Mouse (Mus musculus) induced T-regulatory cell, adult 2 months (primary cell): ENCODE results near the gene Nphp4.

Experiments
- DNase-seq: peaks from one replicate; pipeline ENCODE4 v3.0.0-alpha.2; 2012; ENCODE audit warnings: low read depth

Nphp4 gene

GRCm38 (mm10) chr4:152568006-152568405 is 91.5 kb downstream of the Nphp4 start:
- DNase-seq, result no peak

GRCm38 (mm10) chr4:152568662-152569395 is 92.3 kb downstream of the Nphp4 start:
- DNase-seq, result no peak

DNA sequence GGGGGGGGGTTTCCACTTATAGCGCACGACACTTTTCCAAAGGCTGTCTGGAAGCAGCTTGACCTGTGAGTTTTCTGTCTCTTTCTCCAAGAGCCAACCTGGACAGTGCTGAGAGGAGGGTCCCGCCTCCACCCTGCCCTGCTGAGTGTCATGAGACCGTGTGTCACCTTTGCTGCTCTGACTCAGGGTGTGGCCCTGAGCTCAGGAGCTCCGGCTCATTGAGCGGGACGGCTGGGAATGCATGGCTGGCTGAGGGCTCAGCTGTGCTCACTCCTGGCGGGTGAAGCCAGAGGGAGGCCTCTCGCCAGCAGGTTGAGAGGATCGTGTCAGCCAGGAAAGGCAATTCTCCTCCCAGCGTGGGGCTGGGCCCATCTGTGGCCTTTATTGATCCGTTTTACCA is 97.8 kb downstream of the Nphp4 start:
- DNase-seq, result no peak

DNA sequence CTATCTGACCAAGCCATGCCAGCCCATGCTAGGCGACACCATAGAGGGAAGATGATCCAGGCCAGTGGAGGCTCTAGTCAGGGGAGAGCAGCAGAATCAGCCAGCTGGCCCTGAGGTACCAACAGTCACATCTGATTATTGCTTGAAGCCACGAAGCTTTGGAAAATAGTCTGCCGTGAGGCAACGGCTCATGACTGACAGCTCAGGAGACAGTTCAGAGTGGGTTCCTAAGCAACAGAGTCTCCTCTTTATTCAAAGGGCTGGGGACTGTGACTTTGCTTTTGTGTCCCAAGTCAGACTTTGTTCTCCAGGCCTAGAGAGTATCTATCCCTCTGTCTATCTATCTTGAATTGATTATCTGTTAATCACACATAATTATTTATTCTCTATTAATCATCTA is 100.3 kb downstream of the Nphp4 start:
- no peak for DNase-seq

DNA sequence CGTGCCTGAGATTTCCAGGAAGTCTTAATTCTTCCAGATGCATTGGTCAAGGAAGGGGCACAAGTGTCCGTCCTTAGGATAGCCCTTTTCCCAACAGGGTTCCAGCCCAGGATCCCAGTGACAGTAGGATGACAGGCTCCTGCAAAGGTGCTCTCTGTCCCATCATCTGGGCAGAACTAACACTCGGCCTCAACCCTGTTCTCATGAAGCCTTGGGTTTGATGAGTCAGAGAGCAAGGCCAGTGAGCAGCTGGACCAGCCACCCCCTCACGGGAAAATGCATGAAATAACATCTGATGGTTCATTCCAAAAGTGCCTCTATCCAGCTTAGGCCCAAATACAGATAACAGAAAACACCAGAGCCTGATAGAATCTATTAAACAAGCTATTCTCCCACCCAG is 103.5 kb downstream of the Nphp4 start:
- no peak for DNase-seq

- DNase-seq, result no peak
Observed at GRCm38 (mm10) chr4:152582206-152582605, 105.7 kb downstream of the Nphp4 start.

- no peak for DNase-seq
Observed at GRCm38 (mm10) chr4:152583616-152584015, 107.1 kb downstream of the Nphp4 start.

- no peak for DNase-seq
Observed at GRCm38 (mm10) chr4:152585526-152585925, 109.0 kb downstream of the Nphp4 start.

DNA sequence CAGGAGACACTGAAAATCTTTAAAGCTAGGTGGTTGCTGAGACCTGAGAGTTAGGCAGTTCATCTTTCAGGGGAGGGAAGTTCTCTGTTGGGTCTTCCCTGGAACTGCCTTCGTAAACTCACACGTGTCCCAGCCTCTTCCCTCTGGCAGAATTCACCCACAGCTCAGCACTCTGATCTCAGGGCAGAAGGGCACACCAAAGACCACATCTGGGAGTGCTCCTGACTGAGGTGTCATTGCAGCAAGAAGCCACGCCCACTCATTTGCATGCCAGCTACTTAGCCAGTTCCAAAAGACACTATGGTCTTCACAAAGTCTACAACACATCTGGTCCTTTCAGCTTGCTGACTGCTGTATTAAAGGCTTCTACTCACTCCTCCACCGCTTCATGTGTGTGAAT is 109.7 kb downstream of the Nphp4 start:
- no peak for DNase-seq

GRCm38 (mm10) chr4:152604285-152604684 is 127.8 kb downstream of the Nphp4 start:
- no peak for DNase-seq

DNA sequence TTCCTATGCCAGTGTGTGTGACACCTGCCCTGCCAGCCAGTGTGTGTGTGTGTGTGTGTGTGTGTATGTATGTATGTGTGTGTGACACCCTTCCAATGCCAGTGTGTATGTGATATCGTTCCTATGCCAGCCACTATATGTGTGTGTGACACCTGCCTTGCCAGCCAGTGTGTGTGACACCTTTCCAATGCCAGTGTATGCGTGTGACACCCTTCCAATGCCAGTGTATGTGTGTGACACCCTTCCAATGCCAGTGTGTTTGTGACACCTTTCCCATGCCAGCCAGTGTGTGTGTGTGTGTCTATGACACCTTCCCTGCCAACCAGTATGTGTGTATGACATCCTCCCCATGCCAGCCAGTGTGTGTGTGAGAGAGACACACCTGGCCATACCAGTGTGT is 132.7 kb downstream of the Nphp4 start:
- no peak for DNase-seq

GRCm38 (mm10) chr4:152610026-152610425 is 133.5 kb downstream of the Nphp4 start:
- no peak for DNase-seq
